Mouse (Mus musculus) heart, embryonic 13.5 days (tissue): ENCODE measurements around the gene Vopp1. TPM values are rescaled to one million over a fixed set of nuclear protein-coding genes. Genes with fewer than 3 reads are reported as not detected.
"Not testable (repeated sequence)": the region's sequence is repeated elsewhere in the genome, so short reads cannot be mapped to it uniquely, and the experiment has no call there.

Experiments
- ATAC-seq: fragments of 200-750 bp; cut with Nextera tagmentation; 2 replicates; pipeline ENCODE4 v1.8.0; 2017; ENCODE audit warnings: moderate TSS enrichment; ENCODE audit not compliant: insufficient number of reproducible peaks, low FRiP score, low TSS enrichment; ENCODE audit errors: extremely low read depth
- H3K27ac ChIP-seq: fragments of 300-500 bp; sonication (generic); replicated peaks from 2 replicates; pipeline ENCODE4 v1.5.1; 2015; ENCODE audit warnings: moderate library complexity, mild to moderate bottlenecking, inconsistent platforms
- H3K27me3 ChIP-seq: fragments of 300-500 bp; sonication (generic); replicated peaks from 2 replicates; pipeline ENCODE4 v1.6.1; 2015; ENCODE audit warnings: mild to moderate bottlenecking, inconsistent platforms
- H3K36me3 ChIP-seq: fragments of 300-500 bp; sonication (generic); 2 replicates; pipeline ENCODE4 v1.6.1; 2015; ENCODE audit warnings: mild to moderate bottlenecking, inconsistent platforms
- H3K4me1 ChIP-seq: fragments of 300-500 bp; sonication (generic); 2 replicates; pipeline ENCODE4 v1.6.1; 2015; ENCODE audit warnings: inconsistent platforms
- H3K4me2 ChIP-seq: fragments of 300-500 bp; sonication (generic); 2 replicates; pipeline ENCODE4 v1.6.1; 2015; ENCODE audit warnings: inconsistent platforms, mild to moderate bottlenecking, moderate library complexity
- H3K4me3 ChIP-seq: fragments of 300-500 bp; sonication (generic); 2 replicates; pipeline ENCODE4 v1.5.1; 2015; ENCODE audit warnings: moderate library complexity, mild to moderate bottlenecking, inconsistent platforms
- H3K9ac ChIP-seq: fragments of 300-500 bp; sonication (generic); 2 replicates; pipeline ENCODE4 v1.6.1; 2015; ENCODE audit warnings: inconsistent platforms, mild to moderate bottlenecking, moderate library complexity
- H3K9me3 ChIP-seq: fragments of 300-500 bp; sonication (generic); 2 replicates; pipeline ENCODE4 v1.6.1; 2016; ENCODE audit warnings: inconsistent platforms
- WGBS: fragments of 180-500 bp; shearing (Covaris S2); methylation state at CpG from one replicate; pipeline ENCODE4 v1.1.7; 2015; ENCODE audit warnings: mixed read lengths; 5-methylcytosine and 5-hydroxymethylcytosine counted together
- polyA plus RNA-seq: library from polyadenylated mRNA; unstranded; fragments of >200 nt; fragmentation: Nextera tagmentation; extraction: Ambion mirVana; gene quantifications from 2 replicates; pipeline ENCODE4 v1.2.1, GENCODE M21; 2015

The Vopp1 gene
- polyA plus RNA-seq, 1 experiment from 2014 or later = 30.3 TPM

- peaks cover 11% of the 10 kb centered on the region; the same call in 1 of the 2 replicates for H3K4me1 ChIP-seq
- H3K4me2 ChIP-seq = no peak overlapping the region
- no peak overlapping the region for H3K27ac ChIP-seq
- H3K9me3 ChIP-seq = peaks cover 4% of the 10 kb centered on the region; the same call in 1 of the 2 replicates
- no peak for ATAC-seq
- WGBS = 68% methylated on average over 3 of the region's 3 CpGs
- peaks cover 14% of the 10 kb centered on the region for H3K36me3 ChIP-seq
- no peak overlapping the region for H3K4me3 ChIP-seq
- no peak overlapping the region for H3K9ac ChIP-seq
- no peaks in the 10 kb centered on the region for H3K27me3 ChIP-seq
Observed at GRCm38 (mm10) chr6:57811748-57812730, 12.9 kb downstream of the Vopp1 start.

- Histone ChIP-seq H3K4me3 (no peak overlapping the region), H3K4me2 (no peak overlapping the region), H3K27me3 (no peaks in the 10 kb centered on the region), H3K36me3 (peaks cover 15% of the 10 kb centered on the region), H3K9ac (no peak overlapping the region), H3K27ac (no peak overlapping the region), H3K9me3 (peaks cover 4% of the 10 kb centered on the region; the same call in 1 of the 2 replicates), H3K4me1 (peaks cover 7% of the 10 kb centered on the region; the same call in 1 of the 2 replicates)
- 81% methylated on average over 5 of the region's 5 CpGs for WGBS
- no peak for ATAC-seq
Observed at GRCm38 (mm10) chr6:57805218-57806069, 19.5 kb downstream of the Vopp1 start.

- Histone ChIP-seq H3K36me3 (peaks cover 2% of the 10 kb centered on the region; the same call in 1 of the 2 replicates), H3K27me3 (no peaks in the 10 kb centered on the region), H3K27ac (no peak overlapping the region), H3K4me3 (no peak overlapping the region), H3K4me2 (no peak overlapping the region), H3K9ac (no peak overlapping the region), H3K9me3 (no peaks in the 10 kb centered on the region), H3K4me1 (peaks cover 7% of the 10 kb centered on the region; the same call in 1 of the 2 replicates)
- ATAC-seq = no peak
- WGBS = 50% methylated on average over 2 of the region's 2 CpGs
Observed at GRCm38 (mm10) chr6:57803130-57803529, 21.8 kb downstream of the Vopp1 start.

- Histone ChIP-seq H3K36me3 (no peaks in the 10 kb centered on the region), H3K9ac (no peak overlapping the region), H3K27me3 (no peaks in the 10 kb centered on the region), H3K9me3 (no peaks in the 10 kb centered on the region), H3K4me2 (no peak overlapping the region), H3K27ac (no peak overlapping the region), H3K4me1 (peaks cover 26% of the 10 kb centered on the region), H3K4me3 (no peak overlapping the region)
- ATAC-seq = no peak
- WGBS = 89% methylated on average over 1 of the region's 1 CpGs
Observed at GRCm38 (mm10) chr6:57798986-57799385, 26.0 kb downstream of the Vopp1 start.

DNA sequence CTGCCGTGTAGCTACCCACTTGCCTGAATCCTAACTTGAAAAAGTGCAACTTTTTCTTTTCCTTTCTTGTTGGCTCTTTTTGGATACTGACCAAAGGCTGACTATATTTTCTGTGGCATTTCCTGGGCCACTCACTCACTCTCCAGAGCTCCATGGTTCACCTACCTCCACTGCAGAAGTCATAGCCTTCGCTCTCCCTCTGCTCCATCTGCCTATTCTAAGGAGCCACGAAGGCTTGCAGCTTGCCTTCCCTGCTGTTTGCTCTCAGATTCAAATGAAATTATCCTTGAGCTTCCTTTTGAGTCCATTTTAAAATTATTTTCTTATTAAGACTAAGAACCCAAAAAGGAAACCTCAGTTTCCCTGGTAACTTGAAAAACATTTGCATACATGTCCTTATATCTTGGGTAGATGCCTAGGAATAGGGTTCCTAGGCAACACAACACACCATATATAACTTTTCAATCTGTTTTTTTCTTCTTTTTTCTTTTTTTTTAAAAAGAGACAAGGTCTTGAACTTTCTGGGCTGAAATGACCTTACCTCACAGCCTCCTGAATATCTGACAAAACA lies 28.0 kb downstream of the Vopp1 start:
- no peaks in the 10 kb centered on the region for H3K36me3 ChIP-seq
- WGBS = 88% methylated on average over 3 of the region's 3 CpGs
- H3K9ac ChIP-seq = no peak overlapping the region
- no peaks in the 10 kb centered on the region for H3K9me3 ChIP-seq
- no peak for ATAC-seq
- peaks cover 19% of the 10 kb centered on the region for H3K4me1 ChIP-seq
- no peaks in the 10 kb centered on the region for H3K27me3 ChIP-seq
- no peak overlapping the region for H3K4me3 ChIP-seq
- H3K4me2 ChIP-seq = no peak overlapping the region
- H3K27ac ChIP-seq = 0 out of 2 replicates have a peak overlapping the region, but pooled peaks have one; percentile 63

GRCm38 (mm10) chr6:57795835-57796234 lies 29.1 kb downstream of the Vopp1 start:
- ATAC-seq = no peak
- Histone ChIP-seq H3K36me3 (no peaks in the 10 kb centered on the region), H3K4me1 (peaks cover 19% of the 10 kb centered on the region), H3K4me2 (no peak overlapping the region), H3K27ac (peak overlapping the region; percentile 63), H3K9ac (no peak overlapping the region), H3K27me3 (no peaks in the 10 kb centered on the region), H3K4me3 (no peak overlapping the region), H3K9me3 (no peaks in the 10 kb centered on the region)
- WGBS = 50% methylated on average over 3 of the region's 3 CpGs

- not testable (repeated sequence) for H3K27me3 ChIP-seq
- 67% methylated on average over 9 of the region's 9 CpGs for WGBS
- peaks cover 19% of the 10 kb centered on the region for H3K4me1 ChIP-seq
Observed at GRCm38 (mm10) chr6:57792821-57793220, 32.1 kb downstream of the Vopp1 start.

DNA sequence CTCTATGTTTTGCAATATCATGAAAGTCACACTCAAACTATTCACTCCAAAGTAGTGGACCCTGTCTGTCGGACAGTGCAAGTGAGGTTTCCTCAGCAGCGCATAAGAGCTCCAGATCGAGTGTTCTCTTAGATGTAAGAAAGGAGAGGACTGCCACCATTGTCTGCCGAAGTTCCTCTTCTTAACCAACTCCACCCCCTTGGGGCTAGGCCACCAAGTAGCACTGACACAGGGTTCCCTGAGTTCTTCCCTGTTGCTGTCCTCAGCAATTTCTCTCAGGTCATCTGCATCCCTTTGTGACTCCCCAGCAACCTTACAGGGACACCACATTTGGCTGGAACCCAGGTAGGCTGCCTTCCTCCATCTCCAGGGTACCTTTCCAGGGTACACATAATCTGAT lies 34.4 kb downstream of the Vopp1 start:
- Histone ChIP-seq H3K4me1 (peaks cover 4% of the 10 kb centered on the region), H3K27me3 (no peaks in the 10 kb centered on the region), H3K36me3 (peaks cover 21% of the 10 kb centered on the region), H3K9me3 (no peaks in the 10 kb centered on the region), H3K4me3 (no peak overlapping the region), H3K4me2 (no peak overlapping the region), H3K9ac (no peak overlapping the region), H3K27ac (no peak overlapping the region)
- WGBS = 81% methylated on average over 4 of the region's 4 CpGs
- ATAC-seq = no peak

More at GRCm38 (mm10) chr6:57792821-57793220, 32.1 kb downstream of the Vopp1 start:
- peaks cover 14% of the 10 kb centered on the region for H3K36me3 ChIP-seq
- H3K4me2 ChIP-seq, H3K9ac ChIP-seq, H3K4me3 ChIP-seq, H3K9me3 ChIP-seq, ATAC-seq, H3K27ac ChIP-seq: not testable (repeated sequence)

DNA sequence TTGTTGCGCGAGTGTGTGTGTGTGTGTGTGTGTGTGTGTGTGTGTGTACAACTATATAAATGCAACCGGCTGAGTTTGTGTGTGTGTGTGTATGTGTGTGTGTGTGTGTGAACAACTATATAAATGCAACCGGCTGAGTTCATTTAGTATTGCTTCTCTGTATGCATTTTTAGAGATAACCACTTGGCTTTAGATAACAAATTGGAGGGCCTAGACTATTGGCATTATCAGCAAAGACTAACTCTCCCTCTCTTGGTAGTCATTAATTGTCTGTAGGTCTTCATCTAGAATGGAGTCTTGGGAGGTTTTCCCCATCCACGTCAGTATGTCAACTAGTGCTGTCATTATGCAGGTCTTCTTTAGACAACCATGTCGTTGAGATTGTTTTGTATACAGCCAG lies 37.6 kb downstream of the Vopp1 start:
- Histone ChIP-seq H3K9ac (no peak overlapping the region), H3K27ac (no peak overlapping the region), H3K4me1 (no peaks in the 10 kb centered on the region), H3K27me3 (no peaks in the 10 kb centered on the region), H3K4me3 (no peak overlapping the region), H3K36me3 (peaks cover 21% of the 10 kb centered on the region), H3K9me3 (no peaks in the 10 kb centered on the region), H3K4me2 (no peak overlapping the region)
- 90% methylated on average over 6 of the region's 6 CpGs for WGBS
- no peak for ATAC-seq

GRCm38 (mm10) chr6:57784251-57784650 lies 40.7 kb downstream of the Vopp1 start:
- Histone ChIP-seq H3K27ac (no peak overlapping the region), H3K27me3 (no peaks in the 10 kb centered on the region), H3K36me3 (peaks cover 21% of the 10 kb centered on the region), H3K4me2 (no peak overlapping the region), H3K4me3 (no peak overlapping the region), H3K9ac (no peak overlapping the region), H3K4me1 (no peaks in the 10 kb centered on the region), H3K9me3 (no peaks in the 10 kb centered on the region)
- no peak for ATAC-seq
- WGBS = 88% methylated on average over 1 of the region's 1 CpGs

DNA sequence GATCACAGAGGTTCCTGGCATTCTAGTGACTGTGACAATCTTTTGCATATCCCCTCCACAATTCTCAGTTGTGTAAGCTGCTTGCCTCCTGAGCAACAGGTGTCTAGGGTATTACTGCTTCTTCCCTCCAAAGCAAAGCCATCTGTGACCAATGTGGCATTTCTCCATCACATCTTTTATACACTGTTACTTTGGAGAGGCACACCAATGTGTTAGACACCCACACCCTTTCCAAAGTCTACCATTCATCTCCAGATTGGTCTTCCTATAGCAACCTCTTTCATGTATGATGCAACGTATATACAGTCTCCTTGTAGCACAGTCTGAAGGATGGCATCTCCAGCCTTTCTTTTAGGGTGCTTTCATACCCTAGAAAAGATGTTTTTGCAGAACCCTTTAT lies 42.3 kb downstream of the Vopp1 start:
- Histone ChIP-seq H3K36me3 (peaks cover 16% of the 10 kb centered on the region), H3K4me2 (no peak overlapping the region), H3K9ac (no peak overlapping the region), H3K4me3 (no peak overlapping the region), H3K4me1 (no peaks in the 10 kb centered on the region), H3K27me3 (no peaks in the 10 kb centered on the region), H3K9me3 (no peaks in the 10 kb centered on the region), H3K27ac (no peak overlapping the region)
- 91% methylated on average over 1 of the region's 1 CpGs for WGBS
- no peak for ATAC-seq
